Mouse (Mus musculus) activated CD4-positive, CD25-positive, alpha-beta regulatory T cell, adult 4 months (primary cell): ENCODE data around the gene Fbp1. TPM values are rescaled to one million over a fixed set of nuclear protein-coding genes. Genes with fewer than 3 reads are reported as not detected.
"Not testable (repeated sequence)": the region's sequence is repeated elsewhere in the genome, so short reads cannot be mapped to it uniquely, and the experiment has no call there.

ENCODE experiments used
- ATAC-seq: one replicate; pipeline ENCODE4 v1.8.0; 2017
- polyA plus RNA-seq, 2 experiments: library from polyadenylated mRNA; unstranded; fragments of 100-300 nt; shearing (Covaris generic); gene quantifications; one replicate each; pipeline ENCODE4 v1.2.1; 2017

Gene Fbp1
- not detected for polyA plus RNA-seq

DNA sequence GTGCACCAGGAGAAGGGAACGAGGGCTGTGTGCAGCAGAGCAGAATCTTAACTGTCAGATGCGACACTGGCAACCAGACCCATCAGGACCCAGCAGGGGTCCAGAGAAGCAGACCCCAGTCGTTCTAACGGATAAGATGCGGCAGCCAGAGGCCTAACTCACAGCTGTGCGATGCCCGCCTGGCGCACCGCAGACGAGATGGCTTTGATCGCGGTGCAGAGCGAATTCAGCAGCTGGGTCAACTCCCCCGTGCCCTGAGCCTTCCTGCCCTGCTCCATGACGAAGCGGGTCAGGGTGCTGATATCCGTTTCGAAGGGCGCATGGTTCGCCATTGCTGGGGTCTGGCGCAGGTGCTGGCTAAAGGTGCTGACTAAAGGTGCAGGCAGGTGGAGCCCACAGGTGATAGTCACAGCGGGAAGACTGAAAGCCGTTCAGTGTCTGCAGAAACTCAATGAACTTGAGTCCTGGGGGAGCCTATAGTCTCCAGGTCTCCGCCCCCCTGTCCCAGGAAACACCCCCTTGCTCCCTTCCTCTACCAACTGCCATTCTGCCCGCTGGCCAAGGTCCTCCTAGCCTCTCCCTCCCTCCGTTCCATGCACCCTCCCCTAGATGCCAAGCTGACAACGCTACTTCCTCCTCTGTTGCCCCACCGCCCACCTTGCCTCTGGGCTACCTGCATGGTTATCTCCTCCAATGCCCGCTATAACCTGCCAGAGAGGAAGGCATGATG is at the start of gene Fbp1:
Gene Fbp1 (minus strand): TSS at position 571 of the 730 bp plus-strand sequence.
- ATAC-seq, result no peak

DNA sequence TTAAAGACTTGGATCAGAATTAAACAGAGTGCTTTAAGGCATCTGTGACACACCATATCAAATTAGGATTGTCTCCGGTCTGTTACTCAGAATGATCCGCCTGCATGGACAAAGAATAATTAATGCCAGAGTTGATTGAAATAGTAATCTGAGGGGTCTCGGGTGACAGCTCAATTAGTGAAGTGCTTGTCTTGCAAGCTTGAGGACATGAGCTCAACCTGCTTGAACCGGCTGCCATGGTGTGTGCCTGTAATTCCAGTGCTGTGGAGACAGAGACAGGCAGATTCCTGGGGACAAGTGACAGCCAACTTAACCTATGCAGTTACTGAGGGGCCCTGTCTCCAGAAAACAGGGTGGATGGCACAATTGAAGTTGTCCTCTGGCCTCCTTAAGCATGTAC is 44.4 kb upstream of the Fbp1 start:
- no peak for ATAC-seq

DNA sequence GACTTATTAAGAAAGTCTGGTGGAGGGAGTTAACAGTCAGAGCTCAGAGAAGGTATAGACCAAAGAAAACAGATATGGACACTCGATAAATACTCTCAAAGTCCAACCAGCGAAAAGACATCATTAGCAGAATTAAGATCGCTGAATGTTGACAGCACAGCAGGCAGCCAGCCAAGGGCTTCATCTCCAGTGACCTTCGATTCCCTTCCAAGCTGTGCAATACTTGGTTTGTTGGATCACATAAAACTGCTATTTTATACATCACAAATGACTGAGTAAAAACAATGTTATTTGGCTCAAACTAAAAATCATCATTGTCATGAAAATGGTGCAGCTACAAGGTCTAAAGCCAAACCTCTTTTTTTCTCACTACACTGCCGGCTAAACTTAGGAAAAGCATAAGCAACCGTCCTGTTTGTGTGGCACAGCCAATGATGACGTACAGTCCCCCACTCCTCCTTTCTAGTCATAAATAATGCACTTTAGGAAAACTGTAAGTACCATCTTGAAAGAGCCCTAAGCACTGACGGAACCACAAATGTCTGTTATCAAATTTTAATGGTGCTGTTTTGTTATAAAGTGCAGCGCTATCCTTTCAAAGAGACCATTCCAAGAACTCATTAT is 41.8 kb upstream of the Fbp1 start:
- ATAC-seq, result no peak

DNA sequence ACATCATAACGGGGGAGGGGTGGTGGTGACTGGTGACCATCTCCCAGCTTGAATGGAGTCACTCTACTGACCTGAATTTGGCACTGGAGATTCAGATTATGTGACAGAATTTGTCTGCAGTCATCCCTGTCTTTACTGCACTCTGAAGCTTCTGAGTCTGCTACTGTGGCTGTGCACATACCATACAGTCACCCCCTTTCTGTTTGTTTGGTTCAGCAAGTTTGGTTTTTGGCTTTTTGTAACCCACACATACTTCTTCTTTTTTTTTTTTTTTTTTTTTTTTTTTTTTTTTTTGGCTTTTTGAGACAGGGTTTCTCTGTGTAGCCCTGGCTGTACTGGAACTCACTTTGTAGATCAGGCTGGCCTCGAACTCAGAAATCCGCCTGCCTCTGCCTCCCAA is 41.1 kb upstream of the Fbp1 start:
- not testable (repeated sequence) for ATAC-seq

DNA sequence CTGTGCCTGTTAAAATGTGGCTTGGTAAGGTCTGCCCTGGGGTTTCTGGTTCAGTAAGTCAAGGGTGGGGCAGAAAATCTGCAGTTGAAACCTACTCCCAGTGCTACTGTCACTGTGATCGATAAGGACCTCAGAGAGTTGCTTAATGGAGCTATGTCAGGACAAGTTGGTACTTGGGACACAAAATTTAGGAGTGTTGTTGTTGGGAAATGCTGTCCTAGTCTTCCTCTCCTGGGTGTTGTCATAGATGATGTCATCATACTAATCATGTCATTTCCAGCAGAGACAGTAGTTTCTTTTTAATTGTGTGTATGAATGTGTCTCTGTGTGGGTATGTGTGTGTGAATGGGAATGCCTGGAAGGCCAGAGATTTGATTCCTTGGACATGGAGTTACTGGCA is 39.4 kb upstream of the Fbp1 start:
- no peak for ATAC-seq

DNA sequence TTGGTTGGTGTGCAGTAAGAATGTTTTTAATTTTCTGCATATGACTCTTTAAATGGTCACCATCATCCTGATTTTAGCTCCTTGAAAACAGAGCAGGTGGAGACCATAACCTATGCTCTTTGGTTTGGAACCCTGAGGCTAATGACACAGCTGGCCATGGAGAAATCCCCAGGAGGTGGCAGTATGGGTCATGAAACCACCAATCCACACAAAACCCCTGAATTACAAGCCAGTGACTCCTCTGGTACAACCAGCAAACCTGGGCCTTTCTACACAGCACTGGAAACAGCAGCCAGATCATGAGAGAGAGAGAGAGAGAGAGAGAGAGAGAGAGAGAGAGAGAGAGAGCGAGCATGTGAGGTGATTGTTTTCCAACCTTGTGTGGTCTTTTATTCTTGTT is 38.4 kb upstream of the Fbp1 start:
- ATAC-seq, result no peak

DNA sequence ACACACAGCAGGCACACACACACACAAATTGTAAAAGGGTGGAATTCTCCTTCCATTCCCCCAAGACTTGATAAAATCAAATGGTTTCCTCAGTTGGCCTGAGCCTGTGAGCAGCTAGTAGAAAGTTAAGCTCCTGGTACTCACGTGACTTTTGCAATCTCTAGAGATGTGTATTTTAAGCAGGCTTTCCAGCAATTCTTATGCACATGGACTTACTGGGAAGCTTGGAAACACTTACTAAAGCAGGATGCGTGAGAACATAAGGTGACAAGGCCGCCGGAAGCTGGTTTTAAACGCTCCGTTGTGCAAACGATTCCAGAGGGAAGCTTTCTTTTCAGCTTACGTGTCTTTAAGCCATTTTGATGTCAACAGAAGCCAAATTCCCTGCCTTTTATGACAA is 35.1 kb upstream of the Fbp1 start:
- ATAC-seq, result no peak

DNA sequence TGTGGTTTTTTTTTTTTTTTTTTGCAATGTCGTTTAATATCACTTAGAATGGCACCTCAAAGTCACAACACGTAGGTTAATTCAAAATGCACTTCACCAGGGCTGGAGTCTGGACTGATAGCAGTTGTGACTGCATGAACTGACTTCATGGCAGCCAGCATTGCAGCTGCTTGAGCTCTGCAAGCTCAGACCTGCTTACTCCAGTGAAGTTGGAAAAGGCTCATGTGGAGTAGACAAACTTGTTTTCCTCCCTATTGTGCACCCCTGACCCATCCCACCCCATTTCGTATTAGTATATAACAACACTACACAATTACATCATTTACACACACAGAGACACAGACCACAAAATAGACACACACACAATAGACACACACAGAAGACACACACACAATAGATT is 34.6 kb upstream of the Fbp1 start:
- ATAC-seq, result no peak

DNA sequence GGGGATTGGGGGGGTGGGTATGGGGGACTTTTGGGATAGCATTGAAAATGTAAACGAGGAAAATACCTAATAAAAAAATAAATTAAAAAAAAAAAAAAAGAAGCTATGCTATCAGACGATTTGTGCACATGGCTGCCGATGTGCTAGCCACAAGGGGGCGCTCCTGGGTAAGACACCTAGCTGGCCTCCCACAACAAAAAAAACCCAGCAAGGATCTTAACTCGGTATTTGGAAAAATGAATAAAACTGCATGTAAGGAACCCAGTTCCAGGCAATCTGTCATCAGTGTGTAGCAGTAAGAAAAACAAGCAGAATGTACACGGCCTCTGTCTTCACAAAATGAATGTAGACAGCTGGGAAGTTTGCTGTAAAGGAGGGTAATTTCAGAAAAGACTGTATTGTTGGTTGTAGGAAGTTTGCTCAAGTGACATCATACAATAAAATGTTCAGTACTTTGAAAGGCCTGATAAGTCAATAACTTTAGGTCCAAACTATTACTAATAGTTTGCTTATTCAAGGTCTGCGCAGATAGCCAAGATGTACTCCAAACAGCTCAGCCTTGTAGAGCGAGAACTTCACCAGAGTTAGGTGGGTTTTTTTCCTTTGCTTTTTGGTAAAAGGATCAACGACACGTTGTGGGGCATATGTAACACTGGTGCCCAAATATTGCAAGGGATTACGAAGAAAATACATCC is 31.7 kb upstream of the Fbp1 start:
- ATAC-seq, result peak; percentile 36

DNA sequence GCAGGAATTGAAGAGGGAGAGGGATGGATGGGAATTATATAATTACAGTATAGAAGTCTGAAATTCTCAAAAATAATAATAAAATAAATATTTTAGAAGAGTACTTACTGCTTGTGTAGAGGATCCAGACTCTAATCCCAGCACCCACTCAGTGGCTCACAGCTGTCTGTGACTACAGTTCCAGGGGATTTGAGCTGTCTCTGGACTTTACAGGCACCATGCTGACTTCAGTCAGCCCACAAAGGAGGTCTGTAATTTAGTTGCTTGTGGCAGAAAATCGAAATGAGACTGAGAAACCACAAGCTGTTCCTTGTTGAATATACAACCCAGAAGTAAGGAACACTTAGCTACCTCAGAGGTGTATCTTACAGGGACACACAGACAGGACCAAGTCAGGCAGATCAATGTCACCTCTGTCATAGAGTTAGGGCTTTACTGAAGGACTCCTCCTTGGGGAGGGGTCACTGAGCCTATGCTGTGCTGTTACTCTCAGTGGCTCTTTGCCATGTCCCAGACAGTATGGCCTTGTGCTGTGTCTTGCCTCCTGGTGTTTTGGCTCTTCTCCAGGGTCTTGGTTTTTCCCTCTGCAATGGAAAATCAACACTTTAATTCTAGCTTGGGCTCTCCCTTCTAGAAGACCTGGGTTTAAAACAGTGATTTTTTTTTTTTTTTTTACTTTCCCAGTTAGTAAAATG is 29.5 kb upstream of the Fbp1 start:
- ATAC-seq, result no peak

DNA sequence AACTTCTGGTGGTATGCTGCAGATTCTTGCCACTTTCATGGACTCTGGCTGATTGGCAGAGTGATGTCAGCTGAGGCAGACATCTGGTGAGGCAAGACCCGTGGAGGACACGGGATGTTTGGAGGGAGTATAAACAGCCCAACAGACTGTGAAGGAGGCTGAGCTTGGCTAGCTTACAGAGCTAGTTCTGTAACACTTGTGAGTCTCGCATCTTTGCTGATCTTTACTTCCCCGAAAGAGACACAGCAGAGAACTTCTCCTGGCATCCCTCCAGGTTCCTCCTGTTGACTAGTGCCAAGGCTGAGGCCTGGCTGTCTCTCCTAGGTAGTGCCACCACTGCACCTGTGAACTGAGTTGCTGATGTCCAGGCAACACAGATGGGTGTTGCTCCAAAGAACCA is 28.6 kb upstream of the Fbp1 start:
- ATAC-seq, result no peak

DNA sequence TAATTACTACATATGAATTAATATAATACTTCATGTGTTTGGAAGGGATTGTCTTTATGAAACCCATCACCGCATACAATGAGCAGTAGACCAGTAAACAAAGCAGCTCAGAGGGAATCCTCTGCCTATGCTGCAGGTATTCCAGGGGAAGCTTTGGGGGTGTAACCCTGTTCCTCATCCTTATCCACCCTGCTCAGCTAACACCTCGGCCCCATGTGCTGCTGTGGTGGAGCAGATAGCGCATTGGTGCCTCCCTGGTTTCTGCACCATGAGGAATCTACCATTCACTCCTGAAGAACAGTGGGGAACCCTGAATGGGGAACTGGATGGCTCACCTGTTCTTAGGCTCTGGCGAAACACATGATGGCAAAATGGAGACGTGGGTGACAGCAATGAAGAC is 23.5 kb upstream of the Fbp1 start:
- no peak for ATAC-seq

DNA sequence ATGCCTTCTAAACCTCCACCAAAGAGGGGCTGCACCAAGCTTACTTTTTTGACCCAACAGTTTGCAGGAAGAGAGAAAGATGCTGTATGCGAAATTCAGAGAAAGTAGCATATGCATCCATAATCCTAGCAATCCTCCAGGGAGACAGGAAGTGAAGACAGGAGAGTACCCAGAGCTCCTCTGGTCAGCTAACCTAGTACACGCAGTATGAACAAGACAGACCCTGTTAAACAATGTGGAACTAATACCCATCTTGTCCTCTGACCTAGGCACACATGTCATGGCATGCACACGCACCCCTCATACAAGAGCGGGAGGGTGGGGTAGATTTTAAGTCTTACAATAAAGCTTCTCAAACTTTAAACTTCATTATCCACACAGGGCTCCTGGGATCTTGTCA is 22.1 kb upstream of the Fbp1 start:
- ATAC-seq, result no peak

DNA sequence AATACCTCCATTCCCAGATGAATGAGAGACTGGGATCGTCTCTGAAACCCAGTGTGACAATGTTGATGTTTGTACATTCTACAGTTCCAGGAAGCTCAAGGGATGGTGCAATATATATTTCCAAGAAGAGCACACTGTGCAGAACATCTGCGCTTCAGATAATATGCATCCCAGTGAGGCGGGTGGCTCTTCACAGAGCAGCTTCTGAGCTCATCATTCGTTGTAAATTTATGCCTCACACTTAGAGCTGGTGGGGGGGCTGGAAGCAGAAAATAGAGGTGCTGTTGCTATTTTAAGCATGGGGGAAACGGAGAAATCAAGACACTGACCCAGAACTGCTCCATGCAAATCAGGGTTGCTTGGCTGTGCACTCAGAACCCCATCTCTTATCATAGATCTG is 21.7 kb upstream of the Fbp1 start:
- ATAC-seq, result no peak

DNA sequence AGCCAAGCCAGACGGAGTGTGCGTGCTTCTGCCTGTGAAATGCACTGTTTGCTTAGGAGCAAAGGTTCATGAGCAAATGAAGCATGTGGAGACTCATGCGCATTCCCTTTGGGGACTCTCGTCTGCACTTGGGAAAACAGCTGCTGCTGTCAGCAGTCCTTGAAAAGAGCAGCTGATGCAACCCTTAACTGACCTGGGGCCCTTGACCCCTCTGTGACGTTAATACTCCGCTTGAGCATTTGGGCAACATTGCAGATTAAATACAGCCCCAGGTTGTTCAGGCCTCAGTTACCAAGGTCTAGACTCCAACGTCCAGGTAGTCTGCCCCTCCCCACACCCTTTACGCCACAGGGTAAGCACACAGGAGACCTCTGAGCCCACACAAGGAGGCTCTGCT is 20.1 kb upstream of the Fbp1 start:
- ATAC-seq, result no peak

DNA sequence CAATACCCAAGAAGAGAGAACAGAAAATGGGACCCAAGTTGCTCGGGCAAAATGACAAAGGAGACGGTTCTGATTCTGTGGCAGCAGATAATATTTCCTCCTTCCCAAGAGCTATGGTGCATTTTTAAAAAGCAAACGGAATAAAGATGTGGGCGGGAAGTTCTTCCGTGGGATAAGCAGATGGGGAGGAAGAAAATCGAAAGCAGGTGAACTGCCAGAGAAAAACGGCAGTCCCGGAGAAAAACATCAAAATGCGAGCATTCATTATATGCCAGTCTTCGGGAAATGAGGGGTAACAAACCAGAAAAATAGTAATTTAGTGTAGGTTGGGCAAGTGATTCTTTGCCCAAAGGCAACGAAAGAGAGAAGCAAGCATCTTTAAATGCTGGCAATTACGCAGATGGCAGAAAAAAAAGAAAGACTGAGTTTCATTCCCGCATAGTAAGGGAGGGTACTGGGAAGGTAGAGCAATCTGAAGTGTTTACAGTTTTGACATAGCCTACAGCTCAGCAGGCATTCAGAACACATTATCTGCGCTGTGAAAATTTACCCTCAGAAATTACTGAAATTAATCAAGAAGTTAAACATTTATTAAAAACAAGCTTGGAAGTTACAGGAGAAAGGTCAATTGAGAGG is 19.6 kb upstream of the Fbp1 start:
- no peak for ATAC-seq

DNA sequence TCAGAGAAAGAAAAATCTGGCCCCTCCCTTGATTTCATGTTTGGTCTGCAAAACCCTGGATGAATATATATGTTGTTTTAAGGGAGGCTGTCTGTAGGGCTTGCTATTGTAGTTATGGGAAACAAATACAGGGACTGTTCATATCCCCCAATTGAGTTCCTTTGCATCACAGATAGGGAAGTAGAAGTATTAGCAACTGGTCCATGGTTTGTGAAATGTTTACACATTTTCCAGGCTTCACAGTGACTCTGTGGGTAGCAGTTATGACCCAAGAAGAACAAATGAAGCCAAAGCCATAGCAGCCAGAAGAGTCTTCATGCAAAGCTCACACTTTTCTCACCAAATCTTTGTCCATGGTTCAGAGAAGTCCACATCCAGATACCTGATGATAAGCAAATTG is 13.1 kb upstream of the Fbp1 start:
- no peak for ATAC-seq

DNA sequence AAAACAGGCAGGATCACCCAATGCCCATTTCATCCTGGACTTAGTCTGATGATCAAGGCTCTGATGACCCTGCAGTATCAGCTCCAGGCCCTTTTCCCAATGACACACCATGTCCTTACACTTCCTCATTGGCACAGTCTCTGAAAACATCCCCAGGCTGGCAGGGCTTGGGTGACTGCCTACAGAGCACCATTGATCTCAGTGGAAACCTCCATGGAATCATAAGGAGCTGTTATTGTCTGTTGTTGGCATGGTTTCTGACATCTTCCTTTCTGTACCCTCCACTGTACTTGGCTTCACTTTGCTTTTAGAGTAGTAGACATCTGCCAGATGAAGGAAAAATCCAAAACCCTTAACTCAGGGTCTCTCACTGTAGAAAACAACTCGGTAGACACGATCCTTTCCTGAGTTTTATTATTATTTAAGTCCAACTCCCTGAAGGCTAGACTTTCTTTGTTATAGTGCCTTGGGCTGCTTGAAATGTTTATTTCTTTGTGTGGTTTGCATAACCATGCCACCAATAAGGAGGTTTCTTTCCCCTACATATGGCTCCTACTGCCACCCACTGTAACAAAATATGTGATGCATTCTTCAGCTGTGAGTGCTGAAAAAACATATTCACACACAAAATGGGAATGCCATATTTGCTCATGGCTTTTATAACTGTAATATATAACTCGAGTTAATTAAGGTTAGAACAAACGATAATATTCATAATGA is 10.0 kb upstream of the Fbp1 start:
- no peak for ATAC-seq

DNA sequence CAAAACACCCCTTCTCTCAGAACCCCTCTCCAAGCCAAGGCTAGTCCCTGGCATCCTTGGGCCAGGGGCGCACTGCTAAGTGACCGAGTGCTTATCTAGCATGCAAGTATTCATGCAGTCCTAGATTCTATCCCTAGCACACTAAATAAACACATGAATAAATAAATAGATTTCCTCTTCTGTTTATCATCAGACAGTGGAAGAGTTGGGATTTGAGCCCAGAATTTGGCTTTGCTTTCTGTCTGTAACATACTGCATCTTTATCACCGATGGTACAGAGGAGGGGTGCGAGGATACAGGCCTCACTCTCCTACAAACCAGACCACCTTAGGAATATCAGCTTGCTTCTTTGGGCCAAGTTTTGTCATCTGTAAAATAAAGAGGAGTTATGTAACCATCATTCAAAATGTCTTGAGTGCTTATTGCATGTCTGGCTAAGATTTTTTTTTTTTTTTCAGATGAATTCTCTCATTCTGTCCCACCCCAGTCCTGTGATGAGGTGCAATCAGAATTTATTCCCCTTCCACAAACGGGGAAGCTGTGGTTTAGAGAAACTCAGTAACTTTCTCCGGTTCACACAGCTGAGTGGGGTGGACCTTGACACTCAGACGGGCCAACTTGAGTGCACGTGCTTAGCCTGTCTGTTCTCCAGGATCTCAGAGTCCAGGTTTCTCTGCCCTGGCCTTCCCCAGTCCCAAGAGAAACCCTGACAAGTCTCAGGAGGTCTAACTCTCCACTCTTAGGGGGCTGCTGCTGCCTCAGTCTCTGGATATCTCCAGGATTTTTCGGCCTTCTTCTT is 5.2 kb upstream of the Fbp1 start:
- no peak for ATAC-seq

DNA sequence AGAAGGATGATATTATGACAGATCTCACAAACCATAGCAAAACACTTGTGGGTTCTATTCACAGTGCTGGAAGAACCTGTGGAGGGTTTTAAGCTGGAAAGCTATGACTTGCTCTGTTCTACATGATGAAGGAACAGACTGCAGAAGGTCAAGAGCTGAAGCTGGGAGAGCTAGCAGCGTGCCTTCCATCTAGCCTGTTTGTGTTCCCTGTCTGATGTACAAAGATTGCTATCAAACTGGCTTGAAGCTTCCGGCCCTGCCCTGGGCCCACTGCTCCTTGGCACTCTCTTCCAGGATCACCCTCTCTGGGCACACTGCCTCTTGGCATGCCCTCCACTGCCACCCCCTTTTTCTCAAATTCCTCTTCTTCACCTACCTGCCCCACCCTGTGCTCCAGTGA is 1.2 kb upstream of the Fbp1 start:
- no peak for ATAC-seq

DNA sequence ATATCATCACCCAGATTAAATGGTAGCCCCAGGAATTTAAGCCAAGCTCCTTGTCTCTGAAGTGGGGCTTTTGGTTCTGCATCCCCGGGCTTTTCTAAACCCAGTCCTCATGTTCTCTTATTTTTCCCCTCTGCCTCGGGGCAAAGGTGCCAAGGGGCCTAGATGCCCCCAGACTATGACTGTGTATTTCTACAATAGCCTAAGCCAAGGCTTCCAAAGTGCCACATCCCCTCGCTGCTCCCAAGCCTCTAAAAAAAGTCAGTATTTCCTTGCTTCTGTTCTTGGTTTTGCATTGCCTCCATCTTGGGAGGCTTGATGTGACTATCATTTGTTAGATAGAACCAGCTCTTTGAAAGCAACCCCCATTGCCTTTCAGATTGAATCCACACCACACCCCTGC is 3.5 kb downstream of the Fbp1 start:
- no peak for ATAC-seq

DNA sequence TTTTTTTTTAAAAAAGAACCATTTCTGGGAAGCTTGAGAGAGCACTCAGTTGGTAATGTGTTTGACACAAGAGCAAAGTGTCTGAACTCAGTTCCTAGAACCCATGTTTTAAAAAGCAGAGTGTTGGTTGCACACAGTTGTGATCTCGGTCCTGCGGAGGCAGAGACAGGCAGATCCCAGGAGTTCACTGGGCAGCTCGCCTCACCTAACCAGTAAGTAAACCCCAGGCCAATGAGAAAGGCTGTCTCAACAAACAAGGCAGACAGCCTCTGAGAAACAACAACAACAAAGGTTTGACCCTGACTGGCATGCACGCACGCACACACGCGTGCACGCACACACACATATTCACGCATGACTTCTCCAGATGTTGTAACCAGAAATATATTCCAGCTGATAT is 4.2 kb downstream of the Fbp1 start:
- no peak for ATAC-seq
